8 mouse cellular contexts compared by ENCODE assay signal in the genomic region with DNA sequence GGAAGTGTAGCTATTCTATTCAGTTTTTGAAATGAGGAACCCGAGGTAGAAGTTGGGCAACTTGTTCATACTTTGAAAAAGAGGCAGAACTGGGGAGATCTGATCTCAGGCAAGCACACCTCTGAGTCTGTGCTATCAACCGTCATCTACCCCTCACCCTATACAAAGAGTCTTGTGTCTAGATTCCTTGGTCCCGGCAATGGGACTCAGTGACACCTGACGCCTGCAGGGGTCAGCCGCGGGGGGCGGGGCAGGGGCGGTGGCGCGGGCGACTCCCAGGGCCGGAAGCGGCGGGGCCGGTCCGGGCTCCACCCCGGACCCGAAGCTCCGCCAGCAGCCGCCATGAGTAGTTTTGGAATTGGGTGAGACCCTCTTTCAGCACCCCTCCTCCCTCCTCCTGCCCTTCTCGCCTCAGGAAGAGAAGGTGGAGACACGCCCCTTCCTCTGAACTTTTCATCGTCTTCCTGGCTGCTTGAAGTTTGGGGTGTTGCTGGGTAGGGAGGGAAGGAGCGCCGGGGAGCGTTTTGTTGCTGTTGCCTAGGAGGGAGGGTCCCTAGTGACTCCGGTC. TPM values are rescaled to one million over a fixed set of nuclear protein-coding genes. Genes with fewer than 3 reads are reported as not detected.
DNase-seq lines count a peak whose midpoint lies in the region; ATAC-seq lines count a peak whose summit lies in the region.

No protein-coding gene starts in this region.

- whole genome bisulfite sequencing in embryonic facial prominence, embryonic 12.5 days: 1% methylated on average over 26 of the region's 27 CpGs
- 1% methylated on average over 27 of the region's 27 CpGs for WGBS in limb, embryonic 11.5 days
- WGBS in midbrain, embryonic 11.5 days: 1% methylated on average over 27 of the region's 27 CpGs

- peak overlapping the region; percentile 34 for H3K9ac ChIP-seq in embryonic facial prominence, embryonic 12.5 days
- H3K9ac ChIP-seq in limb, embryonic 11.5 days (ENCODE audit: low read length): peak overlapping the region; percentile 46
- H3K9ac ChIP-seq in midbrain, embryonic 11.5 days (ENCODE audit: low read length): peak overlapping the region; percentile 63

- H3K27me3 ChIP-seq in embryonic facial prominence, embryonic 12.5 days: peaks cover 49% of the 10 kb centered on the region
- H3K27me3 ChIP-seq in limb, embryonic 11.5 days (ENCODE audit: control insufficient read depth, insufficient read depth, low read length): peaks cover 44% of the 10 kb centered on the region
- peaks cover 37% of the 10 kb centered on the region for H3K27me3 ChIP-seq in midbrain, embryonic 11.5 days (ENCODE audit: control insufficient read depth, insufficient read depth, low read length)

- peak overlapping the region; percentile 57 for H3K4me2 ChIP-seq in embryonic facial prominence, embryonic 12.5 days (replicated peaks)
- peak overlapping the region; percentile 79 for H3K4me2 ChIP-seq in limb, embryonic 11.5 days (ENCODE audit: low read depth, severe bottlenecking)
- peak overlapping the region; percentile 57 for H3K4me2 ChIP-seq in midbrain, embryonic 11.5 days

- peaks cover 26% of the 10 kb centered on the region for H3K4me1 ChIP-seq in embryonic facial prominence, embryonic 12.5 days
- H3K4me1 ChIP-seq in limb, embryonic 11.5 days (ENCODE audit: control insufficient read depth, insufficient read depth, low read length): peaks cover 10% of the 10 kb centered on the region; the same call in 1 of the 2 replicates
- H3K4me1 ChIP-seq in midbrain, embryonic 11.5 days (ENCODE audit: control insufficient read depth, insufficient read depth, low read length): peaks cover 13% of the 10 kb centered on the region

- H3K9me3 ChIP-seq in embryonic facial prominence, embryonic 12.5 days: peaks cover 6% of the 10 kb centered on the region; the same call in 1 of the 2 replicates
- no peaks in the 10 kb centered on the region for H3K9me3 ChIP-seq in limb, embryonic 11.5 days (ENCODE audit: control insufficient read depth, low read length)
- H3K9me3 ChIP-seq in midbrain, embryonic 11.5 days (ENCODE audit: control insufficient read depth, low read length): peaks cover 2% of the 10 kb centered on the region; the same call in 1 of the 2 replicates

- peak overlapping the region; percentile 46 for H3K4me3 ChIP-seq in embryonic facial prominence, embryonic 12.5 days
- peak overlapping the region; percentile 45 for H3K4me3 ChIP-seq in limb, embryonic 11.5 days (ENCODE audit: low read depth, low read length)
- peak overlapping the region; percentile 42 for H3K4me3 ChIP-seq in midbrain, embryonic 11.5 days (ENCODE audit: low read depth, low read length)

- H3K27ac ChIP-seq in embryonic facial prominence, embryonic 12.5 days: no peak overlapping the region
- H3K27ac ChIP-seq in limb, embryonic 11.5 days (replicated peaks; ENCODE audit: low read depth, low read length): no peak overlapping the region
- H3K27ac ChIP-seq in midbrain, embryonic 11.5 days (ENCODE audit: low read depth, low read length): no peak overlapping the region

- intact Hi-C loops in heart, postnatal 36 days (cut with DNase I): no loop called here
- intact Hi-C loops in left cerebral cortex, postnatal 4 days (cut with DNase I): no loop called here

- ATAC-seq in embryonic facial prominence, embryonic 12.5 days (ENCODE audit: insufficient number of reproducible peaks, insufficient read depth, low FRiP score, low TSS enrichment): no peak
- 0 out of 2 replicates have a peak, but pooled peaks have one; percentile 32 for ATAC-seq in limb, embryonic 11.5 days (ENCODE audit: insufficient number of reproducible peaks, low FRiP score, low TSS enrichment, low read depth)
- ATAC-seq in midbrain, embryonic 11.5 days (ENCODE audit: low FRiP score): 0 out of 2 replicates have a peak, but pooled peaks have one; percentile 11

- 0 out of 2 replicates have a peak, but pooled peaks cover 1% of the 10 kb centered on the region for H3K36me3 ChIP-seq in embryonic facial prominence, embryonic 12.5 days
- H3K36me3 ChIP-seq in limb, embryonic 11.5 days (ENCODE audit: control insufficient read depth, insufficient read depth, low read length): no peaks in the 10 kb centered on the region; the same call in 1 of the 2 replicates
- H3K36me3 ChIP-seq in midbrain, embryonic 11.5 days (ENCODE audit: control insufficient read depth, insufficient read depth, low read length): no peaks in the 10 kb centered on the region

- DNase-seq in ovary, adult 18-20 months (ENCODE audit: low spot score): peak; percentile 27
- no peak for DNase-seq in ovary, postnatal 10 days (ENCODE audit: low spot score)
- peak; percentile 40 to 49 for DNase-seq in heart, postnatal 36 days
- peak; percentile 71 for DNase-seq in limb, embryonic 11.5 days (ENCODE audit: low spot score)
- peak; percentile 92 for DNase-seq in midbrain, embryonic 11.5 days (ENCODE audit: low spot score, missing footprints)
- peak; percentile 62 for DNase-seq in thymus, postnatal 14 days
- DNase-seq in left cerebral cortex, postnatal 4 days: no peak

RNA-seq across cellular contexts. Expression of a gene that starts 4.7 kb away (rescaled TPM):
- 4.5 and 4.9 TPM in 2 replicates for polyA plus RNA-seq in embryonic facial prominence, embryonic 12.5 days (2016; fragmentation: Nextera tagmentation; extraction: Ambion mirVana)
- total RNA-seq in heart, postnatal 36 days (2021): 10 to 100 TPM; 34.3 to 44.4 TPM
- 2.2 and 2.3 TPM in 2 replicates for polyA plus RNA-seq in limb, embryonic 11.5 days (2014; fragmentation: Nextera tagmentation; extraction: Ambion mirVana)
- 1.5 and 1.9 TPM in 2 replicates for polyA plus RNA-seq in midbrain, embryonic 11.5 days (2014; fragmentation: Nextera tagmentation; extraction: Ambion mirVana)
- 100 to 1,000 TPM; 102 to 106 TPM for total RNA-seq in left cerebral cortex, postnatal 4 days (2021)

RNA-seq across cellular contexts. Expression of a gene that starts 15.0 kb away (rescaled TPM):
- polyA plus RNA-seq in embryonic facial prominence, embryonic 12.5 days (2016; fragmentation: Nextera tagmentation; extraction: Ambion mirVana): 0.54 and 0.84 TPM in 2 replicates
- total RNA-seq in heart, postnatal 36 days (2021): under 1 TPM in 1 of 2 experiments, not detected in 1; 0.14 TPM
- 0.23 TPM in 1 of 2 replicates, not detected in the other for polyA plus RNA-seq in limb, embryonic 11.5 days (2014; fragmentation: Nextera tagmentation; extraction: Ambion mirVana)
- 0.58 and 0.75 TPM in 2 replicates for polyA plus RNA-seq in midbrain, embryonic 11.5 days (2014; fragmentation: Nextera tagmentation; extraction: Ambion mirVana)
- total RNA-seq in left cerebral cortex, postnatal 4 days (2021): 10 to 100 TPM; 22.7 to 25.8 TPM

RNA-seq across cellular contexts. Expression of a gene that starts 31.4 kb away (rescaled TPM):
- polyA plus RNA-seq in embryonic facial prominence, embryonic 12.5 days (2016; fragmentation: Nextera tagmentation; extraction: Ambion mirVana): 1.4 and 1.7 TPM in 2 replicates
- total RNA-seq in heart, postnatal 36 days (2021): 10 to 100 TPM in 1 of 2 experiments, 1 to 10 TPM in 1; 7.9 to 10.6 TPM
- polyA plus RNA-seq in limb, embryonic 11.5 days (2014; fragmentation: Nextera tagmentation; extraction: Ambion mirVana): 8.7 and 10.5 TPM in 2 replicates
- 1.5 and 1.7 TPM in 2 replicates for polyA plus RNA-seq in midbrain, embryonic 11.5 days (2014; fragmentation: Nextera tagmentation; extraction: Ambion mirVana)
- total RNA-seq in left cerebral cortex, postnatal 4 days (2021): 1 to 10 TPM; 3.5 to 4.3 TPM

RNA-seq across cellular contexts. Expression of a gene that starts 31.4 kb away (rescaled TPM):
- polyA plus RNA-seq in embryonic facial prominence, embryonic 12.5 days (2016; fragmentation: Nextera tagmentation; extraction: Ambion mirVana): 149 and 166 TPM in 2 replicates
- total RNA-seq in heart, postnatal 36 days (2021): 10 to 100 TPM; 66.8 to 67.0 TPM
- 179 and 183 TPM in 2 replicates for polyA plus RNA-seq in limb, embryonic 11.5 days (2014; fragmentation: Nextera tagmentation; extraction: Ambion mirVana)
- polyA plus RNA-seq in midbrain, embryonic 11.5 days (2014; fragmentation: Nextera tagmentation; extraction: Ambion mirVana): 156 and 160 TPM in 2 replicates
- total RNA-seq in left cerebral cortex, postnatal 4 days (2021): 100 to 1,000 TPM; 126 to 130 TPM

RNA-seq across cellular contexts. Expression of a gene that starts 31.9 kb away (rescaled TPM):
- 16.7 and 17.4 TPM in 2 replicates for polyA plus RNA-seq in embryonic facial prominence, embryonic 12.5 days (2016; fragmentation: Nextera tagmentation; extraction: Ambion mirVana)
- total RNA-seq in heart, postnatal 36 days (2021): 1 to 10 TPM; 3.8 to 4.8 TPM
- polyA plus RNA-seq in limb, embryonic 11.5 days (2014; fragmentation: Nextera tagmentation; extraction: Ambion mirVana): 10.7 and 11.7 TPM in 2 replicates
- polyA plus RNA-seq in midbrain, embryonic 11.5 days (2014; fragmentation: Nextera tagmentation; extraction: Ambion mirVana): 10.7 and 11.4 TPM in 2 replicates
- total RNA-seq in left cerebral cortex, postnatal 4 days (2021): 10 to 100 TPM; 17.6 to 19.9 TPM

Comparison
In these comparisons a context has a peak if more than half of its experiments do, and no peak if none do; other contexts are left out.
1. DNase-seq: peak in ovary, adult 18-20 months (single experiment), heart, postnatal 36 days (2 of 2), limb, embryonic 11.5 days (single experiment), midbrain, embryonic 11.5 days (single experiment) and thymus, postnatal 14 days (single experiment); none in ovary, postnatal 10 days (single experiment) and left cerebral cortex, postnatal 4 days (single experiment).
2. Peak in every context shown above with its lines, with median percentiles within 50 percentile points of each other: H3K4me2 ChIP-seq, H3K4me3 ChIP-seq and H3K9ac ChIP-seq.